In genomic region chr9:110431241-110431640, GRCm38 (mm10) we compare ENCODE assay signal across 22 mouse cellular contexts. TPM values are rescaled to one million over a fixed set of nuclear protein-coding genes. Genes with fewer than 3 reads are reported as not detected.
DNase-seq lines count a peak whose midpoint lies in the region; ATAC-seq and TF ChIP-seq lines count a peak whose summit lies in the region.
"Had no signal": no experiment of that assay in that cellular context is flagged by ENCODE, and none has a peak within 500 bp of the region (broad histone marks: within the 10 kb centered on the region; RNA-seq: fewer than 3 reads in every experiment).

No protein-coding gene starts in this region.

- WGBS in heart, embryonic 12.5 days, result 64% methylated on average over 8 of the region's 8 CpGs

- TF ChIP-seq EP300 in MEL (IDR thresholded peaks at IDR 0.05; ENCODE audit: low read depth in 1 of 2, low read length in 2 of 2), result no peak

- DNase-seq in heart, adult 11 months, result peak; percentile 77
- DNase-seq in MEL (ENCODE audit: low read depth, low spot score) (peak; percentile 23), liver (no peak)
- DNase-seq in brain, embryonic 18.5 days (ENCODE audit: low read depth, low spot score), result peak; percentile 10
- DNase-seq in left cerebral cortex, adult 9 months (ENCODE audit: low spot score in 2 of 2), result peak; percentile 47 to 63
- no peak for DNase-seq in lung, postnatal 14 days
- no peak for DNase-seq in spleen, postnatal 14 days (ENCODE audit: low spot score in 2 of 2)
- DNase-seq: adrenal gland, postnatal 14 days; B cell, adult 2 months; cerebellum, adult 9-11 months; gastrocnemius, postnatal 14 days; heart, postnatal 14 days; liver, postnatal 0 days; thymus, postnatal 25 days had no signal

- H3K79me2 ChIP-seq in MEL (ENCODE audit: control insufficient read depth, insufficient read depth, low read length, poor library complexity), result no peaks in the 10 kb centered on the region

- no peak for TF ChIP-seq RAD21 in MEL (IDR thresholded peaks at IDR 0.05; ENCODE audit: low read depth, low read length)

- peaks cover 68% of the 10 kb centered on the region for H3K36me3 ChIP-seq in heart, embryonic 12.5 days
- H3K36me3 ChIP-seq in MEL (ENCODE audit: control insufficient read depth in 1 of 2, insufficient read depth in 2 of 2, low read length in 2 of 2), result no peaks in the 10 kb centered on the region; a peak in 1 of 4 replicates

- H3K27me3 ChIP-seq in heart, embryonic 12.5 days (replicated peaks), result no peaks in the 10 kb centered on the region
- no peaks in the 10 kb centered on the region for H3K27me3 ChIP-seq in MEL (ENCODE audit: control insufficient read depth in 1 of 2, insufficient read depth in 2 of 2, low read length in 2 of 2)
- H3K27me3 ChIP-seq: forebrain, embryonic 13.5 days; hindbrain, embryonic 13.5 days; kidney, embryonic 15.5 days had no signal

- no peak overlapping the region for H3K4me2 ChIP-seq in heart, embryonic 12.5 days
- H3K4me2 ChIP-seq: forebrain, embryonic 13.5 days; hindbrain, embryonic 13.5 days; kidney, embryonic 15.5 days had no signal

- no peak for TF ChIP-seq POLR2A in MEL (IDR thresholded peaks at IDR 0.05; ENCODE audit: control insufficient read depth in 1 of 2, insufficient read depth in 1 of 2, low read depth in 1 of 2, low read length in 2 of 2, poor library complexity in 1 of 2)

- no peak overlapping the region for H3K4me3 ChIP-seq in heart, embryonic 12.5 days
- H3K4me3 ChIP-seq in MEL (ENCODE audit: control insufficient read depth in 1 of 2, insufficient read depth in 1 of 2, low read depth in 2 of 2, low read length in 2 of 2), result no peak overlapping the region
- H3K4me3 ChIP-seq: forebrain, embryonic 13.5 days; heart, embryonic 10.5 days; hindbrain, embryonic 13.5 days; kidney, embryonic 15.5 days had no signal

- H3K9ac ChIP-seq in heart, embryonic 12.5 days, result no peak overlapping the region
- H3K9ac ChIP-seq in MEL (ENCODE audit: control insufficient read depth, low read depth, low read length, poor library complexity, severe bottlenecking), result no peak overlapping the region
- H3K9ac ChIP-seq: forebrain, embryonic 13.5 days; hindbrain, embryonic 13.5 days; kidney, embryonic 15.5 days; liver, postnatal 0 days had no signal

- H3K27ac ChIP-seq in heart, embryonic 12.5 days (ENCODE audit: poor library complexity, severe bottlenecking), result no peak overlapping the region
- no peak overlapping the region for H3K27ac ChIP-seq in MEL (ENCODE audit: control insufficient read depth, low read depth, low read length)
- H3K27ac ChIP-seq: forebrain, embryonic 13.5 days; heart, embryonic 10.5 days; hindbrain, embryonic 13.5 days; kidney, embryonic 15.5 days; stomach, postnatal 0 days had no signal

- TF ChIP-seq CTCF in MEL (IDR thresholded peaks at IDR 0.05 in 2 of 3, conservative IDR thresholded peaks at IDR 0.05 in 1 of 3; ENCODE audit: control insufficient read depth in 1 of 3, insufficient read depth in 1 of 3, low read depth in 2 of 3, low read length in 3 of 3, poor library complexity in 1 of 3, severe bottlenecking in 1 of 3), result no peak

- no peak for ATAC-seq in heart, embryonic 12.5 days (ENCODE audit: insufficient number of reproducible peaks, low FRiP score)
- ATAC-seq: activated CD4-positive, CD25-positive, alpha-beta regulatory T cell, adult 4 months; forebrain, embryonic 13.5 days; liver, postnatal 0 days had no signal

- no peaks in the 10 kb centered on the region for H3K9me3 ChIP-seq in heart, embryonic 12.5 days (replicated peaks)
- H3K9me3 ChIP-seq in MEL (replicated peaks; ENCODE audit: insufficient read depth, low read length), result no peaks in the 10 kb centered on the region
- H3K9me3 ChIP-seq: forebrain, embryonic 13.5 days; heart, embryonic 10.5 days; hindbrain, embryonic 13.5 days; kidney, embryonic 15.5 days had no signal

- H3K4me1 ChIP-seq in heart, embryonic 12.5 days (replicated peaks), result no peaks in the 10 kb centered on the region
- no peaks in the 10 kb centered on the region for H3K4me1 ChIP-seq in MEL (ENCODE audit: control insufficient read depth in 1 of 2, insufficient read depth in 2 of 2, low read length in 2 of 2)
- H3K4me1 ChIP-seq: forebrain, embryonic 13.5 days; heart, embryonic 10.5 days; hindbrain, embryonic 13.5 days; kidney, embryonic 15.5 days had no signal

TF ChIP-seq in MEL, 35 proteins besides CTCF, POLR2A, EP300 and RAD21:
- TF ChIP-seq ETS1 (IDR thresholded peaks at IDR 0.05; ENCODE audit: low read depth, low read length) (no peak), TBP (IDR thresholded peaks at IDR 0.05; ENCODE audit: low read depth, low read length) (no peak), CHD1 (IDR thresholded peaks at IDR 0.05; ENCODE audit: low read depth, low read length) (no peak), SIN3A (IDR thresholded peaks at IDR 0.05; ENCODE audit: low read length) (no peak), MAZ (IDR thresholded peaks at IDR 0.05; ENCODE audit: low read depth, low read length) (no peak), ZMIZ1 (IDR thresholded peaks at IDR 0.05; ENCODE audit: low read depth, low read length) (no peak), USF1 (IDR thresholded peaks at IDR 0.05; ENCODE audit: low read depth, low read length) (no peak), KAT2A (conservative IDR thresholded peaks at IDR 0.05; ENCODE audit: low read depth, low read length) (no peak), ZC3H11A (IDR thresholded peaks at IDR 0.05; ENCODE audit: low read depth, low read length) (no peak), TAL1 (IDR thresholded peaks at IDR 0.05; ENCODE audit: low read length) (no peak), USF2 (IDR thresholded peaks at IDR 0.05; ENCODE audit: borderline replicate concordance in 1 of 2, insufficient read depth in 1 of 2, low read depth in 1 of 2, low read length in 2 of 2) (no peak)
TF ChIP-seq in MEL: peak in this region for 0.

RNA-seq across cellular contexts. Expression of gene Ngp, which starts 11.7 kb away (rescaled TPM):
- polyA plus RNA-seq in heart, embryonic 12.5 days (2016; fragmentation: Nextera tagmentation; extraction: Ambion mirVana), result 0.26 and 0.65 TPM in 2 replicates
- total RNA-seq in MEL (2012; rRNA removed), result not detected in 2 replicates
- not detected for polyA plus RNA-seq in MEL (2012; ENCODE audit: insufficient read depth in 1 of 2, insufficient read length in 2 of 2, low read depth in 1 of 2, low replicate concordance in 2 of 2, missing spikeins in 1 of 2)
- polyA plus RNA-seq: activated CD4-positive, CD25-positive, alpha-beta regulatory T cell, adult 4 months; heart, embryonic 10.5 days; large intestine, adult 2 months had no signal

RNA-seq across cellular contexts. Expression of gene Ptpn23, which starts 23.2 kb away (rescaled TPM):
- 13.6 and 14.0 TPM in 2 replicates for polyA plus RNA-seq in heart, embryonic 12.5 days (2016; fragmentation: Nextera tagmentation; extraction: Ambion mirVana)
- total RNA-seq in MEL (2012; rRNA removed), result 7.3 and 8.3 TPM in 2 replicates
- polyA plus RNA-seq in MEL (2012; ENCODE audit: insufficient read depth in 1 of 2, insufficient read length in 2 of 2, low read depth in 1 of 2, low replicate concordance in 2 of 2, missing spikeins in 1 of 2), result 10 to 100 TPM in 1 of 2 experiments, not detected in 1; 40.1 TPM

RNA-seq across cellular contexts. Expression of gene Klhl18, which starts 45.3 kb away (rescaled TPM):
- polyA plus RNA-seq in heart, embryonic 12.5 days (2016; fragmentation: Nextera tagmentation; extraction: Ambion mirVana), result 9.8 and 10.2 TPM in 2 replicates
- total RNA-seq in MEL (2012; rRNA removed), result 3.8 TPM in 2 replicates
- 1 to 10 TPM in 1 of 2 experiments, not detected in 1; 6.9 TPM for polyA plus RNA-seq in MEL (2012; ENCODE audit: insufficient read depth in 1 of 2, insufficient read length in 2 of 2, low read depth in 1 of 2, low replicate concordance in 2 of 2, missing spikeins in 1 of 2)

RNA-seq across cellular contexts. Expression of gene Kif9, which starts 45.5 kb away (rescaled TPM):
- 0.74 and 0.86 TPM in 2 replicates for polyA plus RNA-seq in heart, embryonic 12.5 days (2016; fragmentation: Nextera tagmentation; extraction: Ambion mirVana)
- total RNA-seq in MEL (2012; rRNA removed), result 0.33 and 0.54 TPM in 2 replicates
- under 1 TPM in 1 of 2 experiments, not detected in 1; 0.72 TPM for polyA plus RNA-seq in MEL (2012; ENCODE audit: insufficient read depth in 1 of 2, insufficient read length in 2 of 2, low read depth in 1 of 2, low replicate concordance in 2 of 2, missing spikeins in 1 of 2)

Comparison
In these comparisons a context has a peak if more than half of its experiments do, and no peak if none do; other contexts are left out.
1. DNase-seq: peak in heart, adult 11 months (single experiment), MEL (single experiment), brain, embryonic 18.5 days (single experiment) and left cerebral cortex, adult 9 months (2 of 2); none in lung, postnatal 14 days (single experiment), liver (single experiment) and spleen, postnatal 14 days (0 of 2).